Mouse (Mus musculus): ENCODE measurements around the gene Tmem131l.
A peak's percentile ranks its signal among the peaks of the same experiment; 100 is the strongest.

The Tmem131l gene

GRCm38 (mm10) chr3:84048729-84049175, 8.8 kb upstream of the Tmem131l start:
- DNase-seq (ENCODE audit: low spot score in 2 of 2): no peak

GRCm38 (mm10) chr3:84046206-84046605, 6.2 kb upstream of the Tmem131l start:
- DNase-seq (ENCODE audit: low spot score in 2 of 2): no peak

- no peak for DNase-seq (ENCODE audit: low spot score in 2 of 2)
These were observed 1.8 kb upstream of the Tmem131l start for GRCm38 (mm10) chr3:84041739-84042138.

GRCm38 (mm10) chr3:84040476-84041082, 604 bp upstream of the Tmem131l start:
- DNase-seq (ENCODE audit: low spot score in 2 of 2): no peak

- DNase-seq (ENCODE audit: low spot score in 2 of 2): peak; percentile 31 to 34
These were observed 862 bp downstream of the Tmem131l start for GRCm38 (mm10) chr3:84038981-84039645.

GRCm38 (mm10) chr3:84038126-84038525, 1.8 kb downstream of the Tmem131l start:
- no peak for DNase-seq (ENCODE audit: low spot score in 2 of 2)

GRCm38 (mm10) chr3:84037536-84037935, 2.4 kb downstream of the Tmem131l start:
- no peak for DNase-seq (ENCODE audit: low spot score in 2 of 2)

GRCm38 (mm10) chr3:84036866-84037265, 3.1 kb downstream of the Tmem131l start:
- no peak for DNase-seq (ENCODE audit: low spot score in 2 of 2)

- no peak for DNase-seq (ENCODE audit: low spot score in 2 of 2)
These were observed 4.1 kb downstream of the Tmem131l start for GRCm38 (mm10) chr3:84035728-84036364.

GRCm38 (mm10) chr3:84034115-84034780, 5.7 kb downstream of the Tmem131l start:
- no peak for DNase-seq (ENCODE audit: low spot score in 2 of 2)

GRCm38 (mm10) chr3:84032933-84033730, 6.8 kb downstream of the Tmem131l start:
- DNase-seq (ENCODE audit: low spot score in 2 of 2): no peak

- DNase-seq (ENCODE audit: low spot score in 2 of 2): no peak
These were observed 7.6 kb downstream of the Tmem131l start for GRCm38 (mm10) chr3:84032419-84032818.

- no peak for DNase-seq (ENCODE audit: low spot score in 2 of 2)
These were observed 8.8 kb downstream of the Tmem131l start for GRCm38 (mm10) chr3:84031216-84031615.

GRCm38 (mm10) chr3:84028968-84029367, 11.0 kb downstream of the Tmem131l start:
- DNase-seq (ENCODE audit: low spot score in 2 of 2): no peak

GRCm38 (mm10) chr3:84027691-84028159, 12.2 kb downstream of the Tmem131l start:
- no peak for DNase-seq (ENCODE audit: low spot score in 2 of 2)

- no peak for DNase-seq (ENCODE audit: low spot score in 2 of 2)
These were observed 15.4 kb downstream of the Tmem131l start for GRCm38 (mm10) chr3:84024512-84025072.

- no peak for DNase-seq (ENCODE audit: low spot score in 2 of 2)
These were observed 17.3 kb downstream of the Tmem131l start for GRCm38 (mm10) chr3:84022723-84023122.

GRCm38 (mm10) chr3:84022201-84022584, 17.8 kb downstream of the Tmem131l start:
- no peak for DNase-seq (ENCODE audit: low spot score in 2 of 2)

- no peak for DNase-seq (ENCODE audit: low spot score in 2 of 2)
These were observed 18.5 kb downstream of the Tmem131l start for GRCm38 (mm10) chr3:84021217-84022200.

- DNase-seq (ENCODE audit: low spot score in 2 of 2): no peak
These were observed 19.4 kb downstream of the Tmem131l start for GRCm38 (mm10) chr3:84020528-84020927.
